ENCODE assay signal across 9 mouse cellular contexts in the genomic region with DNA sequence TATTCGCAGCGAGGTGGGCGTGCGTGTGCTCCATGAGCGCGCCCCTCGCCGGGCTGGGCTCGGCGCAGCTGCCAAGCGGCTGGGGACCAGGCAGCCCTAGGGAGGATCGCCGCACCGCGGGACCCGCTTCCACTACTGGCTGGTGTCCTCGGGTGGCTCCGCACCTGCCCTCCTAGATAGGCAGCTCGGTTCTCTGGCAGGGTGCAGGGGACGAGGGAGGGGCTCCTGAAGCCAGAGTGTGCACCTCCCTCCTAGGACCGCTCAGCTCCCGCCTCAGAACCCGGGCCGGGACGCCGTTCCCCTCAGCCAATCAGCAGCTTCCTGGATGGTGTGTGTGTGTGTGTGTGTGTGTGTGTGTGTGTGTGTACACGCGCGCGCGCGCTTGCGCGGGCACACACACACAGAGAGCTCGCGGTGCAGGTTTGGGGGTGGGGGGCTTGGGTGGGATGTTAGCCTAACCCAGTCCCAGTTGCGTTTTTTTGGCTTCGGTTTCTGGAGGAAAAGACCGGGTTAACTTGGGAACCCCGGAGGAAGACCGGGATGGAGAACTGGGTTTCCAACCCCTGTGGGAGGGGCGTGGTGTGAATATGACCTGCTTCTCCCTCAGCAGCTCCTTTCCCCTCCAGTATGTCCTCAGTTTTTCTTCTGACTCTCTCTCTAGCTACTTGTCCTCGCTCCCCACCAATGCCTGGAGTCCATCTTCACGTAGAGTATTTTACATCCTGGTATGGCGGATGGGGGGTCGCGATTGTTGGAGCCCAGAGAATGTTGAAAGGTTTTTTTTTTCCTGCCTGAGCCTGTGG. TPM values are rescaled to one million over a fixed set of nuclear protein-coding genes. Genes with fewer than 3 reads are reported as not detected.
DNase-seq lines count a peak whose midpoint lies in the region; ATAC-seq lines count a peak whose summit lies in the region.
"Had no signal": no experiment of that assay in that cellular context is flagged by ENCODE, and none has a peak within 500 bp of the region (broad histone marks: within the 10 kb centered on the region; RNA-seq: fewer than 3 reads in every experiment).

A gene (minus strand): TSS at position 263 of the 803 bp plus-strand sequence.

- H3K27ac ChIP-seq in heart, embryonic 15.5 days = no peak within 1 kb of the TSS
- H3K27ac ChIP-seq in hindbrain, embryonic 10.5 days = peak within 1 kb of the TSS; percentile 70
- H3K27ac ChIP-seq in limb, embryonic 10.5 days = no peak within 1 kb of the TSS

- H3K9ac ChIP-seq in heart, embryonic 15.5 days = no peak within 1 kb of the TSS

- WGBS in heart, embryonic 15.5 days = under 1% methylated on average over 47 of the region's 47 CpGs
- under 1% methylated on average over 47 of the region's 47 CpGs for WGBS in hindbrain, embryonic 10.5 days
- WGBS in limb, embryonic 10.5 days = under 1% methylated on average over 47 of the region's 47 CpGs

- no peaks in the 10 kb centered on the region for H3K9me3 ChIP-seq in heart, embryonic 15.5 days (replicated peaks)
- no peaks in the 10 kb centered on the region for H3K9me3 ChIP-seq in hindbrain, embryonic 10.5 days
- H3K9me3 ChIP-seq in limb, embryonic 10.5 days (replicated peaks) = no peaks in the 10 kb centered on the region
- H3K9me3 ChIP-seq: megakaryocyte, embryonic 14.5 days had no signal

- H3K36me3 ChIP-seq in heart, embryonic 15.5 days = no peaks in the 10 kb centered on the region
- no peaks in the 10 kb centered on the region for H3K36me3 ChIP-seq in hindbrain, embryonic 10.5 days
- H3K36me3 ChIP-seq in limb, embryonic 10.5 days = no peaks in the 10 kb centered on the region

- H3K4me3 ChIP-seq in heart, embryonic 15.5 days = peak within 1 kb of the TSS; percentile 42
- peak within 1 kb of the TSS; percentile 68 for H3K4me3 ChIP-seq in hindbrain, embryonic 10.5 days
- H3K4me3 ChIP-seq in limb, embryonic 10.5 days = peak within 1 kb of the TSS; percentile 56
- H3K4me3 ChIP-seq: megakaryocyte, embryonic 14.5 days had no signal

- peaks cover 52% of the 10 kb centered on the region for H3K27me3 ChIP-seq in heart, embryonic 15.5 days
- peaks cover 44% of the 10 kb centered on the region for H3K27me3 ChIP-seq in hindbrain, embryonic 10.5 days (ENCODE audit: insufficient read depth, poor library complexity, severe bottlenecking)
- peaks cover 56% of the 10 kb centered on the region for H3K27me3 ChIP-seq in limb, embryonic 10.5 days (ENCODE audit: low read depth, poor library complexity, severe bottlenecking)

- peak; percentile 61; the same call in 1 of the 2 replicates for ATAC-seq in heart, embryonic 15.5 days (replicated peaks; ENCODE audit: insufficient number of reproducible peaks, insufficient read depth, low FRiP score, low read depth)
- ATAC-seq in megakaryocyte progenitor cell, adult 5-6 weeks (replicated peaks; ENCODE audit: poor library complexity) = no peak

- peak within 1 kb of the TSS; percentile 71 for H3K4me2 ChIP-seq in heart, embryonic 15.5 days

- DNase-seq in heart, adult 8-10 months (ENCODE audit: low spot score) = no peak
- peak; percentile 49 to 51 for DNase-seq in cerebellum, postnatal 4 days (ENCODE audit: low spot score in 2 of 2)
- peak; percentile 75 for DNase-seq in hindbrain, embryonic 10.5 days (ENCODE audit: low spot score)
- peak; percentile 66 for DNase-seq in limb, embryonic 10.5 days (ENCODE audit: low spot score)
- peak; percentile 62 for DNase-seq in retina, embryonic 14.5 days (ENCODE audit: low spot score)
- no peak for DNase-seq in spleen, adult 12 weeks (ENCODE audit: low spot score)

- H3K4me1 ChIP-seq in heart, embryonic 15.5 days (replicated peaks) = peaks cover 13% of the 10 kb centered on the region
- peaks cover 24% of the 10 kb centered on the region for H3K4me1 ChIP-seq in hindbrain, embryonic 10.5 days (replicated peaks)
- peaks cover 14% of the 10 kb centered on the region for H3K4me1 ChIP-seq in limb, embryonic 10.5 days
- H3K4me1 ChIP-seq: megakaryocyte, embryonic 14.5 days had no signal

RNA-seq across cellular contexts. Expression of the gene that starts here (rescaled TPM):
- 0.04 TPM in 1 of 2 replicates, not detected in the other for polyA plus RNA-seq in heart, embryonic 15.5 days (2015; fragmentation: Nextera tagmentation; extraction: Ambion mirVana)
- total RNA-seq in heart, adult 8-10 months (2022) = not detected
- polyA plus RNA-seq in hindbrain, embryonic 10.5 days (2016; fragmentation: Nextera tagmentation; extraction: Ambion mirVana) = 0.75 and 1.1 TPM in 2 replicates
- not detected in 2 replicates for polyA plus RNA-seq in limb, embryonic 10.5 days (2016; fragmentation: Nextera tagmentation; extraction: Ambion mirVana)
- total RNA-seq in megakaryocyte progenitor cell, adult 5-6 weeks (2015) = not detected in 2 replicates
- not detected in 2 replicates for total RNA-seq in megakaryocyte progenitor cell, adult 5-6 weeks (2017)

Comparison
In these comparisons a context has a peak if more than half of its experiments do, and no peak if none do; other contexts are left out.
1. Peak in ATAC-seq, H3K4me3 ChIP-seq and H3K4me2 ChIP-seq in heart, embryonic 15.5 days; RNA of the gene not detected or under 1 TPM.
2. Peak in DNase-seq and H3K4me3 ChIP-seq in limb, embryonic 10.5 days; RNA of the gene not detected or under 1 TPM.
3. DNase-seq: peak in cerebellum, postnatal 4 days (2 of 2), hindbrain, embryonic 10.5 days (single experiment) and retina, embryonic 14.5 days (single experiment); none in heart, adult 8-10 months (single experiment) and spleen, adult 12 weeks (single experiment).
4. Peak in every context shown above with its lines, with median percentiles within 50 percentile points of each other: H3K4me3 ChIP-seq.